Mouse (Mus musculus) heart, embryonic 13.5 days (tissue): ENCODE results near the gene Plcd3. TPM values are rescaled to one million over a fixed set of nuclear protein-coding genes. Genes with fewer than 3 reads are reported as not detected.

Experiments
- ATAC-seq: fragments of 200-750 bp; cut with Nextera tagmentation; 2 replicates; pipeline ENCODE4 v1.8.0; 2017; ENCODE audit warnings: moderate TSS enrichment; ENCODE audit not compliant: insufficient number of reproducible peaks, low FRiP score, low TSS enrichment; ENCODE audit errors: extremely low read depth
- H3K27ac ChIP-seq: fragments of 300-500 bp; sonication (generic); replicated peaks from 2 replicates; pipeline ENCODE4 v1.5.1; 2015; ENCODE audit warnings: moderate library complexity, mild to moderate bottlenecking, inconsistent platforms
- H3K27me3 ChIP-seq: fragments of 300-500 bp; sonication (generic); replicated peaks from 2 replicates; pipeline ENCODE4 v1.6.1; 2015; ENCODE audit warnings: mild to moderate bottlenecking, inconsistent platforms
- H3K36me3 ChIP-seq: fragments of 300-500 bp; sonication (generic); 2 replicates; pipeline ENCODE4 v1.6.1; 2015; ENCODE audit warnings: mild to moderate bottlenecking, inconsistent platforms
- H3K4me1 ChIP-seq: fragments of 300-500 bp; sonication (generic); 2 replicates; pipeline ENCODE4 v1.6.1; 2015; ENCODE audit warnings: inconsistent platforms
- H3K4me2 ChIP-seq: fragments of 300-500 bp; sonication (generic); 2 replicates; pipeline ENCODE4 v1.6.1; 2015; ENCODE audit warnings: inconsistent platforms, mild to moderate bottlenecking, moderate library complexity
- H3K4me3 ChIP-seq: fragments of 300-500 bp; sonication (generic); 2 replicates; pipeline ENCODE4 v1.5.1; 2015; ENCODE audit warnings: moderate library complexity, mild to moderate bottlenecking, inconsistent platforms
- H3K9ac ChIP-seq: fragments of 300-500 bp; sonication (generic); 2 replicates; pipeline ENCODE4 v1.6.1; 2015; ENCODE audit warnings: inconsistent platforms, mild to moderate bottlenecking, moderate library complexity
- H3K9me3 ChIP-seq: fragments of 300-500 bp; sonication (generic); 2 replicates; pipeline ENCODE4 v1.6.1; 2016; ENCODE audit warnings: inconsistent platforms
- whole genome bisulfite sequencing: fragments of 180-500 bp; shearing (Covaris S2); methylation state at CpG from one replicate; pipeline ENCODE4 v1.1.7; 2015; ENCODE audit warnings: mixed read lengths; 5-methylcytosine and 5-hydroxymethylcytosine counted together
- polyA plus RNA-seq: library from polyadenylated mRNA; unstranded; fragments of >200 nt; fragmentation: Nextera tagmentation; extraction: Ambion mirVana; gene quantifications from 2 replicates; pipeline ENCODE4 v1.2.1, GENCODE M21; 2015

Plcd3 gene
- polyA plus RNA-seq, 1 experiment from 2014 or later: 8.7 TPM

DNA sequence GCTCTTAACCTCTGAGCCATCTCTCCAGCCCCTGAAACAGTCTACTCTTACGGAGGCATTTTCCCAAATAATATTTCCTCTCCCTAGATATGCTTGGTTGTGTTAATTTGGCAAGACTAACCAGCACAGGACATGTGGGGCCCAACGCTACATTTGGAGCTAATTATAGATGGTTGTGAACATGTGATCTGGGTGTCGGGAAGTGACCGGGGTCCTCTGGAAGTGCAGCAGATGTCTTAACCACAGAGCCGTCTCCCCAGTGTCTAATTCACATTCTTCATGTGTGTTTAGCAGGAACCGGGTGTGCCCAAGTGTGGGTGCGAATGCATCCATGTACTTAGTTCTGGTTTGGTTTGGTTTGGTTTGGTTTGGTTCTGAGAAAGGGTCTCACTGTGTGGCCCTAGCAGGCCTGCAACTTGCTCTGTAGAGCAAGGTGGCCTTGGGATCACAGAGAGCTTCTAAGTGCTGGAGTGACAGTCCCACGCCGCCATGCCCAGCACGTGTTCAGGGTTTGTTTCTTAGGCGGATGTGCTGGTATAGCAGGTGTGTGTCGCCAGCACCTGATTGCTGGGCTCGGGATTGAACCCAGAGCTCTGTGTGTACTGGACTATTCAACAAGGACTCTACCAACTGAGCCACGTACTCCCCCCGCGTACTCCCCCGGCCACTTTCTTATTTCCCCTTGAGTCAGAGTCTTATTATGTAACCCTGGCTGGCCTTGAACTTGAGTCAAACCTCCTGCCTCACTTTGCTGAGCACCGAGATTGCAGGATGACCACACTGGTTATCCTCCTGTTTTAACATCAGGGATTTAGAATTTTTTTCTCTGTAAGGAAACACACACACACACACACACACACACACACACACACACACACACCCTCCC is 48.0 kb downstream of the Plcd3 start:
- H3K9ac ChIP-seq: no peak overlapping the region
- H3K36me3 ChIP-seq: peaks cover 76% of the 10 kb centered on the region
- no peaks in the 10 kb centered on the region for H3K9me3 ChIP-seq
- 76% methylated on average over 18 of the region's 18 CpGs for WGBS
- peaks cover 42% of the 10 kb centered on the region for H3K4me1 ChIP-seq
- no peak for ATAC-seq
- no peaks in the 10 kb centered on the region for H3K27me3 ChIP-seq
- 0 out of 2 replicates have a peak overlapping the region, but pooled peaks have one; percentile 2 for H3K4me2 ChIP-seq
- peak overlapping the region; percentile 91 for H3K27ac ChIP-seq
- H3K4me3 ChIP-seq: no peak overlapping the region

DNA sequence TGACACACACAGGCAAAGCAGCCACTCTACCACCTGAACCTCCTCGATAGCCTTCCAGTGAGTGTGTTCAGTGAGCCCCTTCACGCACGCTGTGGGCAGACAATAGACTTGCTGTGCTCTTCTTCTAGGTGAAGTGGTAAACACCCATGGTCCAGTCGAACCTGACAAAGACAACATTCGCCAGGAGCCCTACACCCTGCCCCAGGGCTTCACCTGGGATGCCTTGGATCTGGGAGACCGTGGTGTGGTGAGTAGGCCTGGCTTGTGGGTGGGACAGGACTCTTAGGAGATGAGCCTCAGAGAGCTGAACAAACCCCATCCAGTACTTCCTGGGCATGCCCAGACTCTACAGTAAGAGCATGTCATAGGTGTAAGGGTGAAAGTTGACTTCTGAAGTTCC is 49.4 kb downstream of the Plcd3 start:
- H3K9me3 ChIP-seq: no peaks in the 10 kb centered on the region
- peak overlapping the region; percentile 91 for H3K27ac ChIP-seq
- H3K4me1 ChIP-seq: peaks cover 35% of the 10 kb centered on the region
- H3K4me3 ChIP-seq: no peak overlapping the region
- H3K9ac ChIP-seq: peak overlapping the region; percentile 67
- no peak for ATAC-seq
- peaks cover 69% of the 10 kb centered on the region for H3K36me3 ChIP-seq
- H3K27me3 ChIP-seq: no peaks in the 10 kb centered on the region
- peak overlapping the region; percentile 0; the same call in 1 of the 2 replicates for H3K4me2 ChIP-seq
- 84% methylated on average over 6 of the region's 6 CpGs for WGBS

DNA sequence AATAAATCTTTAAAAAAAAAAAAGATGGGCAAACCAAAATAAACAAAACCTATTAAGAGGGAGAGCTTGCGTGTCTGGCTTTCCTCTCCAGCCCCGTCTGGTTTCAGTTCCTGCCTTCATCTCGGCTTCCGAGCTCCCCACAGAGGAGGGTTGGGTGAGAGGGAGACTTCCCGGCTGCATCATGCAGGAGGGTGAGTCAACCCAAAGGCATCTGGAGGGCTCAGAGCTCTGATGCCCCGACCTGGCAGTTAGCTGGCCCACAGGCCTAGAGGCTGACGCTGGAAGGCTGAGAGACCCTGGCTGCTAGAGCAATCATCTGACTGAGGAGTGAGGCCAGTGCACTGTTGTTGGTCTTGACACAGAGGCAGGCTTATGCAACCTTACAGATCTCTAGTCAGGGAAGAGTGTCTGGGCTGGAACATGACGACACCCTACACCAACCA is 50.2 kb downstream of the Plcd3 start:
- Histone ChIP-seq H3K4me1 (peaks cover 35% of the 10 kb centered on the region), H3K27me3 (no peaks in the 10 kb centered on the region), H3K9me3 (no peaks in the 10 kb centered on the region), H3K4me3 (no peak overlapping the region), H3K9ac (peak overlapping the region; percentile 1; the same call in 1 of the 2 replicates), H3K36me3 (peaks cover 69% of the 10 kb centered on the region), H3K27ac (peak overlapping the region; percentile 91), H3K4me2 (peak overlapping the region; percentile 0)
- 17% methylated on average over 8 of the region's 8 CpGs for WGBS
- ATAC-seq: peak; percentile 62; the same call in 1 of the 2 replicates

DNA sequence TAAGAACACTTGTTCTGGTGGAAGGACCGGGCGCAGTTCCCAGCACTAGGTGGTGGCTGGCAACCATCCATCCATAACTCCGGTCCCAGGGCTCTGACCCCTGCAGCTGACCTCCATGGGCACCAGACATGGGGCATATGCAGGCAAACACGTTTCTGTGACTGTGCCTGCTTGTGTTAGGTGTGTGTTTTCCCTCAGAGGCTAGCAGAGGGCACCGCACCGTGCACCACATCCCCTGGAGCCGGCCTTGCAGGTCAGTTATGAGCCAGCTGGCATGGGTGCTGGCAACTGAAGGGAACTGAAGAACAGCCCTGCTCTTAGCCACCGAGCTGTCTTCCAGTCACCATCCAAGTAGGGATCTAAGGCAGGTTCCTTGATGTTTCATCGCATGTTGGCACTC is 51.3 kb downstream of the Plcd3 start:
- peaks cover 35% of the 10 kb centered on the region for H3K4me1 ChIP-seq
- peak overlapping the region; percentile 91; the same call in 1 of the 2 replicates for H3K27ac ChIP-seq
- H3K4me2 ChIP-seq: no peak overlapping the region
- no peaks in the 10 kb centered on the region for H3K27me3 ChIP-seq
- no peak overlapping the region for H3K9ac ChIP-seq
- ATAC-seq: no peak
- peaks cover 69% of the 10 kb centered on the region for H3K36me3 ChIP-seq
- WGBS: 93% methylated on average over 9 of the region's 9 CpGs
- H3K9me3 ChIP-seq: no peaks in the 10 kb centered on the region
- no peak overlapping the region for H3K4me3 ChIP-seq

DNA sequence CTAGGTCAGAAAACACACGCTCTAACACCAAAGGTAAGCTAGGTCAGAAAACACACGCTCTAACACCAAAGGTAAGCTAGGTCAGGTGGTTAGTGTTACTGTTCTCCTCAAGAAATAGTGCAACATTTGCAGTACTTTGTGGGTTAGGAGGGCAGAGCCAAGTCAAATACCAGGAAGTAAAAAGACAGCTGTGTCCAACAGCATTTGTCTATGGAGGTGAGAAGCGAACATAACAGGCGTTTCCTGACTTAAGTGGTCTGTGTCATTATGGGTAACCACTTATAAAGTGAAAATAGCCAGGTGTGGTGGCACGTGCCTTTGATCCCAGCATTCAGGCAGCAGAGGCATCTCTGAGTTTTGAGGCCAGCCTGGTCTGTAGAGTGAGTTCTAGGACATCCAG is 51.8 kb downstream of the Plcd3 start:
- 84% methylated on average over 5 of the region's 5 CpGs for WGBS
- Histone ChIP-seq H3K9ac (no peak overlapping the region), H3K27ac (no peak overlapping the region), H3K4me1 (peaks cover 35% of the 10 kb centered on the region), H3K27me3 (no peaks in the 10 kb centered on the region), H3K9me3 (no peaks in the 10 kb centered on the region), H3K36me3 (peaks cover 73% of the 10 kb centered on the region), H3K4me2 (no peak overlapping the region), H3K4me3 (no peak overlapping the region)
- ATAC-seq: no peak

DNA sequence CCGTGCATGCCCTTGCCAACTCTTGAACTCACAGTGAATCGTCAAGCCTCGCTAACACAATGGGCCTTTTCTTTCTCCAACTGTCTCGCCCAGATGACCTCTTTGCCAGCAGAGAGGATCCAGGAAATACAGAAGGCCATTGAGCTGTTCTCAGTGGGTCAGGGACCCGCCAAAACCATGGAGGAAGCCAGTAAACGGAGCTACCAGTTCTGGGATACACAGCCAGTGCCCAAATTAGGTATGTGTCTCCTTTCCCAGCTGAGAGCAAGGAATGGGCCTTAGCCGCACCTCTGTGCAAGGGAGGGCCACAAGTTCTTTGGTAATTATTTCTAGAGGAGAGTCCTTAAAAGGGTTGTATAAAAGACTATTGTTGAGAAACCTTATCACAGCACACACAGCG is 55.2 kb downstream of the Plcd3 start:
- Histone ChIP-seq H3K4me2 (no peak overlapping the region), H3K27ac (no peak overlapping the region), H3K9me3 (no peaks in the 10 kb centered on the region), H3K27me3 (no peaks in the 10 kb centered on the region), H3K36me3 (peaks cover 65% of the 10 kb centered on the region), H3K4me1 (peaks cover 11% of the 10 kb centered on the region), H3K9ac (no peak overlapping the region), H3K4me3 (no peak overlapping the region)
- 67% methylated on average over 8 of the region's 8 CpGs for WGBS
- ATAC-seq: no peak

DNA sequence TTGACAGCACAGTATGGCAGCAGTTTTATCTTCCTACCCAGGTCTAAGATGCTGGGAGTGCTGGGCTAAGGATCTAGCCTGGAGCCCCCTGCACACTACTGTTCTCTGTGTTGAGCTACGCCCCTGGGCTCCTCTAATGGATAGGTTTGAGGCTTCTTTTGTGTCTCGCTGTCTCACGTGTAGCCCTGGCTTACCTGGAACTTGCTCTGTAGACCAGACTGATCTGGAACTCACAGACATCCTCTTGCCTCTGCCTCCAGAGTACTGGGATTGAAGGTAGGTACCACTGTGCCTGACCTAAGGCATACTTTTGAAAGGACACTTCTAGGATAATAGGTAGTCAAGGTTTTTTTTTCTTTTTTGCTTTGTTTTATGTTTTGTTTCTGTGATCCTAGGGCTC is 57.5 kb downstream of the Plcd3 start:
- H3K9ac ChIP-seq: no peak overlapping the region
- H3K36me3 ChIP-seq: peaks cover 52% of the 10 kb centered on the region

DNA sequence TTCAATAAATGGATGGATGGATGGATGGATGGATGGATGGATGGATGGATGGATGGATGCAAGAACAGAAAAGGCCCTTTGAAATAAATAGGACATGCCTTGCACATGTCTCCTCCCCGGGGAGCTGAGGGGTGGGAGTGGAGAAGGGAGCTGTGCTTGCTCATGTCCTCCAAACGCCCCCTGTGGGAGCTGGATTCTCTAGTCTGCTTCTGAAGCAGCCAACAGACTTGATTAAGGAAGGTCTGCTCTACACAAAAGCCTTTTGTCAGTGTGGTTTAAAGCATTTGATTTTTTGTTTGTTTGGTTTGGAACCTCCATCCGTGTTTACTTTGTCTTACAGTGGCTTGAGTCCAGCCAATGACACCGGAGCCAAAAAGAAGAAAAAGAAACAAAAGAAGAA is 58.6 kb downstream of the Plcd3 start:
- no peak overlapping the region for H3K4me3 ChIP-seq
- WGBS: 74% methylated on average over 4 of the region's 4 CpGs
- no peak overlapping the region for H3K9ac ChIP-seq
- no peak for ATAC-seq
- H3K4me1 ChIP-seq: peaks cover 11% of the 10 kb centered on the region
- H3K4me2 ChIP-seq: no peak overlapping the region
- H3K27ac ChIP-seq: no peak overlapping the region
- H3K9me3 ChIP-seq: no peaks in the 10 kb centered on the region
- H3K27me3 ChIP-seq: no peaks in the 10 kb centered on the region
- H3K36me3 ChIP-seq: peaks cover 58% of the 10 kb centered on the region

More for the DNA sequence above, 57.5 kb downstream of the Plcd3 start:
- H3K4me2 ChIP-seq: no peak overlapping the region
- H3K4me1 ChIP-seq: peaks cover 5% of the 10 kb centered on the region; the same call in 1 of the 2 replicates
- H3K9me3 ChIP-seq: no peaks in the 10 kb centered on the region
- H3K27me3 ChIP-seq: no peaks in the 10 kb centered on the region
- no peak overlapping the region for H3K27ac ChIP-seq
- WGBS: 92% methylated on average over 3 of the region's 3 CpGs
- no peak overlapping the region for H3K4me3 ChIP-seq
- ATAC-seq: no peak

DNA sequence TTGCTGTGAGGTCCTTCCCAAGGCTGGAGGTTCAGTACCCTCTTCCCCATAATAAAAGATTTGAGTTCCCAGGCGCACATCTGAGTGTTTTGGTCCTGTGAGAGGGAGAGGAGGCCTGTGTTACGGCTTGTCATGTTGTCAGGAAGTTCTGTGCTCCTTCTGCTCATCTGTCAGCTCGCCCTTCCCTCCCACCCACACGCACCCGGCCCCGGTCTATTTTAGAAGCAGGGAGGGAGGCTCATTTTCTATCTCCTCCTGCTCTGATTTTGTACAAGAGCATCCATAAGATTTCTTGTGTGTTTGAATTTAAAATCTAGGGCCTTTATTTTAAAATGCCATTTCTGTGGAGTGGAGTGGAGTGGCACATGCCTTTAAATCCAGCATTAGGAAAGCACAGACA is 63.4 kb downstream of the Plcd3 start:
- H3K4me2 ChIP-seq: no peak overlapping the region
- no peaks in the 10 kb centered on the region for H3K9me3 ChIP-seq
- H3K27me3 ChIP-seq: no peaks in the 10 kb centered on the region
- H3K4me3 ChIP-seq: no peak overlapping the region
- H3K9ac ChIP-seq: no peak overlapping the region
- H3K27ac ChIP-seq: no peak overlapping the region
- 42% methylated on average over 6 of the region's 6 CpGs for WGBS
- ATAC-seq: no peak
- H3K36me3 ChIP-seq: peaks cover 28% of the 10 kb centered on the region
- peaks cover 31% of the 10 kb centered on the region for H3K4me1 ChIP-seq

DNA sequence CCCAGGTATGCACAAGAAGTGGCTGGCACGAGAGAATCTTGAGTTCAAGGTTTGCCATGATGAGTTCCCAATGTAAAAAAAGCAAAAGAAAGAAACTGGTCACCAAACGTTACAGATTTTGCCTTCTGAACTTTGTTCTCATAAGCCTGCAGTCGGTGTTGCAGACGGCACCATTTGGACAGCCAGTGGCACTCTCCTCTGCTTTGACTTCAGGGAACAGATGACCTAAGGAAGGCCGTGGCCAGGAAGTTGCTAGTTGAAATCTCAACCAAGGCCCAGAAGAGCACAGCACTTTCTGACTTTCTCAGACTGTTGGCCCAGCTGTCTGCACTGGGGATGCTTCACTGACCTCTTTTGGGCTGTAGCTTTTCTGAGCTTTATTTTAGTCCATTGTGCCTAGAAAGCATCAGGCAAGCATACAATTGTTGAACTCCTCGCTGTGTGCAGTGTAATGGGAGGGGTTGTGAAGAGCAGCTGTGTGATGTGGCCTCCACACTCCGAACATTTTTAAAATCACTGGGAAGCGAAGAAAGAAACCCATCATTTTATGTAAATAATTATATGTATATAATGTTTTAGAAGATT is 64.5 kb downstream of the Plcd3 start:
- ATAC-seq: no peak
- WGBS: 84% methylated on average over 8 of the region's 8 CpGs
- no peak overlapping the region for H3K27ac ChIP-seq

DNA sequence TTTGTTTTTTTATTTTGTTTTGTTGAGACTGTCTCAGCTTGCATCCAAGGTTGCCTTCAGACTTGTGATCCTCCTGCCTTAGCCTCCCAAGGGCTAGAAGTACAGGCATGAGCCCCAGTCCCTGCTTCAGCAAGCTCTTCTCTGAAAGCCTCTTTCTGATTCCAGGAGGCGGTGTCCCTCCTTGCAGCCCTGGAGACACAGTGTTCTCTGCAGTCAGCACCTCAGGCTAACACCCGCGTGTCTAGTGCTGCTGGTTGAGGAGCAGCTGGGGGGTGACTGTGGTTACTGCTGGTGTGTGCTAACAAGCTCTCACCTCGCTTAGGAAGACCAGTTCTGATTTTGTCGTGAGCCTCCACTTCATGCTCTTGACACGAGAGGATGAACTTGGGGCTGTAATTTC is 66.5 kb downstream of the Plcd3 start:
- Histone ChIP-seq H3K27ac (no peak overlapping the region), H3K4me3 (no peak overlapping the region), H3K9me3 (no peaks in the 10 kb centered on the region), H3K9ac (peak overlapping the region; percentile 50; the same call in 1 of the 2 replicates), H3K4me1 (peaks cover 43% of the 10 kb centered on the region), H3K27me3 (no peaks in the 10 kb centered on the region), H3K4me2 (no peak overlapping the region), H3K36me3 (peaks cover 25% of the 10 kb centered on the region)
- 65% methylated on average over 6 of the region's 6 CpGs for WGBS
- no peak for ATAC-seq

More for the DNA sequence above, 64.5 kb downstream of the Plcd3 start:
- no peak overlapping the region for H3K4me2 ChIP-seq
- H3K4me1 ChIP-seq: peaks cover 36% of the 10 kb centered on the region
- H3K36me3 ChIP-seq: peaks cover 25% of the 10 kb centered on the region
- no peak overlapping the region for H3K4me3 ChIP-seq
- no peaks in the 10 kb centered on the region for H3K9me3 ChIP-seq
- no peak overlapping the region for H3K9ac ChIP-seq
- H3K27me3 ChIP-seq: no peaks in the 10 kb centered on the region
